Mouse (Mus musculus): ENCODE results near the gene Olfr697. TPM values are rescaled to one million over a fixed set of nuclear protein-coding genes. Genes with fewer than 3 reads are reported as not detected.
"Not testable (repeated sequence)": the region's sequence is repeated elsewhere in the genome, so short reads cannot be mapped to it uniquely, and the experiment has no call there.

The Olfr697 gene
- polyA plus RNA-seq, 1 experiment from 2014 or later = not detected

GRCm38 (mm10) chr7:106725654-106726053 lies 16.6 kb downstream of the Olfr697 start:
- H3K27me3 ChIP-seq (ENCODE audit: control insufficient read depth, insufficient read depth, low read length); H3K36me3 ChIP-seq (ENCODE audit: control insufficient read depth, insufficient read depth, low read length); H3K4me3 ChIP-seq (ENCODE audit: control insufficient read depth in 1 of 2, insufficient read depth in 1 of 2, low read depth in 1 of 2, low read length in 2 of 2); H3K9ac ChIP-seq (ENCODE audit: low read length); H3K27ac ChIP-seq (replicated peaks in 1 of 2; ENCODE audit: control insufficient read depth in 1 of 2, insufficient read depth in 1 of 2, low read depth in 2 of 2, low read length in 2 of 2); H3K4me1 ChIP-seq (ENCODE audit: control insufficient read depth in 2 of 2, insufficient read depth in 2 of 2, low read length in 2 of 2); H3K4me2 ChIP-seq (ENCODE audit: low read length); H3K9me3 ChIP-seq (ENCODE audit: control insufficient read depth, low read length); ATAC-seq (ENCODE audit: insufficient number of reproducible peaks, insufficient read depth, low FRiP score, low read depth): not testable (repeated sequence)
- 66% methylated on average over 2 of the region's 2 CpGs for WGBS

DNA sequence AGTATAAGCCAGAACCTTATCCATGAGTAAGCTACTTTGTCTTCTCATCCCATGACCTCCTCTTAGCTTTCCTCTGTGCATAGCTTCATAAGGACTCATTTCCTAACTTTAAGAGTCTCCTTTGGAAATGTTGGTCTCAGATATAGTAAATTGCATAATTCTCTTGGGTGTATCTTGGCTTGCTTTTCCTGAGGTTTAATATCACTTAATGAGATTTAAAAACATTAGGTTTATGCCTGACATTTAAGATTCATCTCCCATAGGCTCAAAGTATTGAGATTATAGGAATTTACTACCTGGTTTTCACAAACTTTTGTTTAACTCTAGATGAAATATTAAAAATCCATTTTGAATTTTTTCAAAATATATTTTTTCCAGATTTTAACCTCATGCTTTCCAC lies 25.9 kb downstream of the Olfr697 start, which contains the start of gene Olfr695:
Olfr695 (minus strand) TSS at position 101 of the 400 bp plus-strand sequence.
- Histone ChIP-seq H3K4me2 (ENCODE audit: low read length) (no peak within 1 kb of the TSS), H3K9me3 (ENCODE audit: control insufficient read depth, low read length) (no peaks in the 10 kb centered on the region), H3K36me3 (ENCODE audit: control insufficient read depth, insufficient read depth, low read length) (no peaks in the 10 kb centered on the region), H3K27ac (replicated peaks in 1 of 2; ENCODE audit: control insufficient read depth in 1 of 2, insufficient read depth in 1 of 2, low read depth in 2 of 2, low read length in 2 of 2) (no peak within 1 kb of the TSS), H3K27me3 (ENCODE audit: control insufficient read depth, insufficient read depth, low read length) (no peaks in the 10 kb centered on the region), H3K4me3 (ENCODE audit: control insufficient read depth in 1 of 2, insufficient read depth in 1 of 2, low read depth in 1 of 2, low read length in 2 of 2) (no peak within 1 kb of the TSS), H3K9ac (ENCODE audit: low read length) (no peak within 1 kb of the TSS), H3K4me1 (ENCODE audit: control insufficient read depth in 2 of 2, insufficient read depth in 2 of 2, low read length in 2 of 2) (no peaks in the 10 kb centered on the region)
- ATAC-seq (ENCODE audit: insufficient number of reproducible peaks, insufficient read depth, low FRiP score, low read depth) = no peak

- no peak overlapping the region for H3K27ac ChIP-seq (replicated peaks in 1 of 2; ENCODE audit: control insufficient read depth in 1 of 2, insufficient read depth in 1 of 2, low read depth in 2 of 2, low read length in 2 of 2)
Observed at GRCm38 (mm10) chr7:106711463-106711862, 30.8 kb downstream of the Olfr697 start.

DNA sequence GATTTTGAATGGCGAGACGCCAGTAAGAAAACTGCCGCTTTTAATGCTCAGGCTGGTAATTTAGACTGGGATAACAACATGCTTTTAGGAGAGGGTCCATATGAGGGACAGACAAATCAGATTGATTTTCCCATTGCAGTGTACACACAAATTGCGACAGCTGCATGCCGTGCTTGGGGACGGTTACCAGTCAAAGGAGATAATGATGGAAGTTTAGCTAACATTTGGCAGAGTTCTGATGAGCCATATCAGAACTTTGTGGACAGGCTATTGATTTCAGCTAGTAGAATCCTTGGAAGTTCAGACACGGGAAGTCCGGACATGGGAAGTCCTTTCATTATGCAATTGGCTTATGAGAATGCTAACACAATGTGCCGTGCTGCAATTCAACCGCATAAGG lies 34.5 kb downstream of the Olfr697 start:
- H3K36me3 ChIP-seq (ENCODE audit: control insufficient read depth, insufficient read depth, low read length); H3K4me2 ChIP-seq (ENCODE audit: low read length); H3K4me1 ChIP-seq (ENCODE audit: control insufficient read depth in 2 of 2, insufficient read depth in 2 of 2, low read length in 2 of 2); H3K9me3 ChIP-seq (ENCODE audit: control insufficient read depth, low read length); H3K27me3 ChIP-seq (ENCODE audit: control insufficient read depth, insufficient read depth, low read length); H3K27ac ChIP-seq (replicated peaks in 1 of 2; ENCODE audit: control insufficient read depth in 1 of 2, insufficient read depth in 1 of 2, low read depth in 2 of 2, low read length in 2 of 2); ATAC-seq (ENCODE audit: insufficient number of reproducible peaks, insufficient read depth, low FRiP score, low read depth); H3K9ac ChIP-seq (ENCODE audit: low read length); H3K4me3 ChIP-seq (ENCODE audit: control insufficient read depth in 1 of 2, insufficient read depth in 1 of 2, low read depth in 1 of 2, low read length in 2 of 2): not testable (repeated sequence)
- 94% methylated on average over 10 of the region's 10 CpGs for WGBS

More at GRCm38 (mm10) chr7:106711463-106711862, 30.8 kb downstream of the Olfr697 start:
- Histone ChIP-seq H3K27me3 (ENCODE audit: control insufficient read depth, insufficient read depth, low read length) (no peaks in the 10 kb centered on the region), H3K4me3 (ENCODE audit: control insufficient read depth in 1 of 2, insufficient read depth in 1 of 2, low read depth in 1 of 2, low read length in 2 of 2) (no peak overlapping the region), H3K9ac (ENCODE audit: low read length) (no peak overlapping the region), H3K36me3 (ENCODE audit: control insufficient read depth, insufficient read depth, low read length) (no peaks in the 10 kb centered on the region), H3K4me2 (ENCODE audit: low read length) (no peak overlapping the region), H3K4me1 (ENCODE audit: control insufficient read depth in 2 of 2, insufficient read depth in 2 of 2, low read length in 2 of 2) (no peaks in the 10 kb centered on the region), H3K9me3 (ENCODE audit: control insufficient read depth, low read length) (no peaks in the 10 kb centered on the region)
- 80% methylated on average over 6 of the region's 6 CpGs for WGBS
- no peak for ATAC-seq (ENCODE audit: insufficient number of reproducible peaks, insufficient read depth, low FRiP score, low read depth)

DNA sequence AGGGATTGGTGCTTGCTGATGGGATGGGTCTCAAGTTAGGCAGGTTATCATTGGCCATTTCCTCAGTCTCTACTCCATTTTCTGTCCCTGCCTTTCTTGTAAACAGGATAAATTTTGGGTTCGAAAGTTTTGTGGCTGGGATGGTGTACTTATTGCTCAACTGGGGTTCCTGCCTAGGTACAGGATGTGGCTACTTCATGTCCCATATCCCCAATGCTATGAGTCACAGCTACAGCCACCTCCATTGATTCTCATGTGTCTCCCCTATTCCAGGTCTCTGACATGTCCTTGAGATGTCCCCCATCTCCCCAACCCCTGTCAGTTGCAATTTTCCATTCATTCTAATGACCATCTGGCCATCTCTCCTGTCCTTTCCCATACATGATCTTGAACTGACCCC lies 45.4 kb downstream of the Olfr697 start:
- H3K36me3 ChIP-seq (ENCODE audit: control insufficient read depth, insufficient read depth, low read length) = no peaks in the 10 kb centered on the region
- no peaks in the 10 kb centered on the region for H3K27me3 ChIP-seq (ENCODE audit: control insufficient read depth, insufficient read depth, low read length)
- 0 out of 2 replicates have a peak, but pooled peaks cover 5% of the 10 kb centered on the region for H3K9me3 ChIP-seq (ENCODE audit: control insufficient read depth, low read length)
- no peak for ATAC-seq (ENCODE audit: insufficient number of reproducible peaks, insufficient read depth, low FRiP score, low read depth)
- no peak overlapping the region for H3K27ac ChIP-seq (replicated peaks in 1 of 2; ENCODE audit: control insufficient read depth in 1 of 2, insufficient read depth in 1 of 2, low read depth in 2 of 2, low read length in 2 of 2)
- H3K9ac ChIP-seq (ENCODE audit: low read length) = no peak overlapping the region
- no peaks in the 10 kb centered on the region for H3K4me1 ChIP-seq (ENCODE audit: control insufficient read depth in 2 of 2, insufficient read depth in 2 of 2, low read length in 2 of 2)
- WGBS = 57% methylated on average over 1 of the region's 1 CpGs
- H3K4me3 ChIP-seq (ENCODE audit: control insufficient read depth in 1 of 2, insufficient read depth in 1 of 2, low read depth in 1 of 2, low read length in 2 of 2) = no peak overlapping the region
- no peak overlapping the region for H3K4me2 ChIP-seq (ENCODE audit: low read length)

DNA sequence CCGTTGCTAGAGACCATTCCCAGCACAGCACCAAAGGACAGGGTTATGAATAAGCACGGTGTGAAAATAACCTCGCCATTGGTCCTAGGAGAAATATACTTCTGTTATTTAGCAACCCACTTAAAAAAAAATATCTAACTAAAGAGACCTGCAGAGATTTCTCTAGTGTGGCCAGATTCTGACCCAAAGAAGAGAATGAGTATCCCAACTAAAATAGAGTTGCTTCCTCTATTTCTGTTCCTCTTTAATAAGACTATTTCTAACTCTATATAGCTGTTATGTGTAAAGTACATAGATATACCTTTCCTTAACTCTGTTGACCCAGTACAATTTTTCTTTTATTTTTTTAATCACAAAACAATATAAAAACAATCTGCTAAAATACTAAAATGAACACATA lies 49.3 kb downstream of the Olfr697 start:
- Histone ChIP-seq H3K27me3 (ENCODE audit: control insufficient read depth, insufficient read depth, low read length) (no peaks in the 10 kb centered on the region), H3K4me3 (ENCODE audit: control insufficient read depth in 1 of 2, insufficient read depth in 1 of 2, low read depth in 1 of 2, low read length in 2 of 2) (no peak overlapping the region), H3K36me3 (ENCODE audit: control insufficient read depth, insufficient read depth, low read length) (no peaks in the 10 kb centered on the region)

DNA sequence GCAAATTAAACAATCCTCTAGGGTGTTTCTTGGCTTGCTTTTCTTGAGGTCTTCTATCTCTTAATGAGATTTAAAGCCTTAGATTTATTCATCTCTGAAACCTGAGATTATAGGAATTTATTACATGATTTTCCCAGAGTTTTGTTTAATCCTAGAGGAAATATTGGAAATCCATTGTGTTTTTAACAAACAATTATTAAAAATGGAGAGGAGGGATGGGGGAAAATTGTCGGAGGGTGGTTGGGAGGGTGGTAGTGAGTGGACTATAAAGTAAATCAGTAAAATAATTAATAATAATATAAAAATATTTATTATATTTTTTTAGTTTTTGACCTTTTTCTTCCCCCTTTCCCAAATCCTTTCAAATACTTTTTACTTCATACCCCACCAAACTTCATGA lies 50.5 kb downstream of the Olfr697 start, which contains the start of gene Olfr694:
Olfr694 (minus strand) TSS at position 101 of the 400 bp plus-strand sequence.
- Histone ChIP-seq H3K9me3 (ENCODE audit: control insufficient read depth, low read length) (no peaks in the 10 kb centered on the region), H3K4me1 (ENCODE audit: control insufficient read depth in 2 of 2, insufficient read depth in 2 of 2, low read length in 2 of 2) (no peaks in the 10 kb centered on the region), H3K9ac (ENCODE audit: low read length) (no peak within 1 kb of the TSS), H3K27ac (replicated peaks in 1 of 2; ENCODE audit: control insufficient read depth in 1 of 2, insufficient read depth in 1 of 2, low read depth in 2 of 2, low read length in 2 of 2) (no peak within 1 kb of the TSS), H3K4me3 (ENCODE audit: control insufficient read depth in 1 of 2, insufficient read depth in 1 of 2, low read depth in 1 of 2, low read length in 2 of 2) (no peak within 1 kb of the TSS), H3K36me3 (ENCODE audit: control insufficient read depth, insufficient read depth, low read length) (no peaks in the 10 kb centered on the region), H3K27me3 (ENCODE audit: control insufficient read depth, insufficient read depth, low read length) (no peaks in the 10 kb centered on the region), H3K4me2 (ENCODE audit: low read length) (no peak within 1 kb of the TSS)
- 87% methylated on average over 1 of the region's 1 CpGs for WGBS
- ATAC-seq (ENCODE audit: insufficient number of reproducible peaks, insufficient read depth, low FRiP score, low read depth) = no peak

More for the DNA sequence above, 49.3 kb downstream of the Olfr697 start:
- no peak for ATAC-seq (ENCODE audit: insufficient number of reproducible peaks, insufficient read depth, low FRiP score, low read depth)
- Histone ChIP-seq H3K9me3 (ENCODE audit: control insufficient read depth, low read length) (no peaks in the 10 kb centered on the region), H3K9ac (ENCODE audit: low read length) (no peak overlapping the region), H3K27ac (replicated peaks in 1 of 2; ENCODE audit: control insufficient read depth in 1 of 2, insufficient read depth in 1 of 2, low read depth in 2 of 2, low read length in 2 of 2) (no peak overlapping the region), H3K4me1 (ENCODE audit: control insufficient read depth in 2 of 2, insufficient read depth in 2 of 2, low read length in 2 of 2) (no peaks in the 10 kb centered on the region), H3K4me2 (ENCODE audit: low read length) (no peak overlapping the region)
- WGBS = 49% methylated on average over 3 of the region's 3 CpGs

All from heart, embryonic 14.5 days (tissue).